Mouse (Mus musculus) liver, postnatal 0 days (tissue): ENCODE results near the gene Nav2. TPM values are rescaled to one million over a fixed set of nuclear protein-coding genes. Genes with fewer than 3 reads are reported as not detected.

Source experiments
- ATAC-seq: fragments of 200-750 bp; cut with Nextera tagmentation; 2 replicates; pipeline ENCODE4 v1.8.0; 2017; ENCODE audit warnings: mild to moderate bottlenecking, moderate library complexity
- DNase-seq: peaks from one replicate; pipeline ENCODE4 v3.0.0-alpha.2; 2016
- H3K27ac ChIP-seq: fragments of 300-500 bp; sonication (generic); 2 replicates; pipeline ENCODE4 v1.5.1; 2014; ENCODE audit warnings: antibody characterized with exemption, moderate library complexity, mild to moderate bottlenecking, low read depth
- H3K27me3 ChIP-seq: fragments of 300-500 bp; sonication (generic); 2 replicates; pipeline ENCODE4 v1.6.1; 2014; ENCODE audit warnings: low read length, control low read depth, mixed read lengths; ENCODE audit not compliant: insufficient read depth
- H3K36me3 ChIP-seq: fragments of 300-500 bp; sonication (generic); replicated peaks from 2 replicates; pipeline ENCODE4 v1.6.1; 2014; ENCODE audit warnings: mild to moderate bottlenecking, control low read depth, low read length, moderate library complexity, mixed read lengths; ENCODE audit not compliant: insufficient read depth
- H3K4me1 ChIP-seq: fragments of 300-500 bp; sonication (generic); 2 replicates; pipeline ENCODE4 v1.6.1; 2014; ENCODE audit warnings: antibody characterized with exemption, mild to moderate bottlenecking, control low read depth; ENCODE audit not compliant: insufficient read depth
- H3K4me2 ChIP-seq: fragments of 300-500 bp; sonication (generic); 2 replicates; pipeline ENCODE4 v1.6.1; 2014; ENCODE audit warnings: low read depth, mild to moderate bottlenecking, low read length, moderate library complexity, mixed read lengths
- H3K4me3 ChIP-seq: fragments of 300-500 bp; sonication (generic); 2 replicates; pipeline ENCODE4 v1.5.1; 2014; ENCODE audit warnings: low read depth, low read length
- H3K9ac ChIP-seq: fragments of 300-500 bp; sonication (generic); replicated peaks from 2 replicates; pipeline ENCODE4 v1.6.1; 2014; ENCODE audit warnings: mild to moderate bottlenecking, moderate library complexity
- H3K9me3 ChIP-seq: fragments of 300-500 bp; sonication (generic); 2 replicates; pipeline ENCODE4 v1.6.1; 2016; ENCODE audit warnings: mild to moderate bottlenecking, control low read depth, low read length, mixed read lengths
- CTCF ChIP-seq: sonication (generic); IDR thresholded peaks from 2 replicates; pipeline ENCODE4 v1.5.1; 2016; ENCODE audit warnings: antibody characterized with exemption, low read depth
- EP300 ChIP-seq: IDR thresholded peaks from 2 replicates; pipeline ENCODE4 v1.6.1; 2016; ENCODE audit warnings: antibody characterized with exemption, low read depth, mild to moderate bottlenecking
- WGBS: fragments of 180-500 bp; shearing (Covaris S2); extraction: QIAGEN DNeasy Blood & Tissue Kit; methylation state at CpG from one replicate; pipeline ENCODE4 v1.1.7; 2014; ENCODE audit not compliant: insufficient replicate concordance; 5-methylcytosine and 5-hydroxymethylcytosine counted together
- polyA plus RNA-seq: library from polyadenylated mRNA; unstranded; fragments of >200 nt; fragmentation: Nextera tagmentation; extraction: Ambion mirVana; gene quantifications from 2 replicates; pipeline ENCODE4 v1.2.1, GENCODE M21; 2015

The Nav2 gene
- polyA plus RNA-seq, 1 experiment from 2014 or later, result 3.3 TPM

GRCm38 (mm10) chr7:49348636-49349035 is 440.1 kb downstream of the Nav2 start:
- TF ChIP-seq CTCF (no peak), EP300 (no peak)
- DNase-seq (no peak), ATAC-seq (no peak)
- 43% methylated on average over 2 of the region's 2 CpGs for WGBS
- Histone ChIP-seq H3K27ac (no peak overlapping the region), H3K9ac (no peak overlapping the region), H3K4me2 (no peak overlapping the region), H3K4me3 (no peak overlapping the region), H3K27me3 (no peaks in the 10 kb centered on the region), H3K36me3 (no peaks in the 10 kb centered on the region), H3K4me1 (peaks cover 11% of the 10 kb centered on the region; the same call in 1 of the 2 replicates), H3K9me3 (no peaks in the 10 kb centered on the region)

GRCm38 (mm10) chr7:49350321-49351007 is 441.9 kb downstream of the Nav2 start:
- WGBS, result 62% methylated on average over 8 of the region's 8 CpGs
- Histone ChIP-seq H3K36me3 (no peaks in the 10 kb centered on the region), H3K27ac (no peak overlapping the region), H3K4me3 (no peak overlapping the region), H3K9ac (no peak overlapping the region), H3K27me3 (no peaks in the 10 kb centered on the region), H3K4me1 (peaks cover 11% of the 10 kb centered on the region; the same call in 1 of the 2 replicates), H3K4me2 (no peak overlapping the region), H3K9me3 (no peaks in the 10 kb centered on the region)
- TF ChIP-seq CTCF (no peak), EP300 (no peak)
- ATAC-seq, result peak; percentile 55
- no peak for DNase-seq

GRCm38 (mm10) chr7:49351596-49352258 is 443.2 kb downstream of the Nav2 start:
- ATAC-seq (peak; percentile 91), DNase-seq (peak; percentile 29)
- 52% methylated on average over 11 of the region's 11 CpGs for whole genome bisulfite sequencing
- Histone ChIP-seq H3K36me3 (no peaks in the 10 kb centered on the region), H3K4me1 (peaks cover 11% of the 10 kb centered on the region; the same call in 1 of the 2 replicates), H3K27ac (no peak overlapping the region), H3K27me3 (no peaks in the 10 kb centered on the region), H3K4me3 (no peak overlapping the region), H3K9me3 (no peaks in the 10 kb centered on the region), H3K9ac (no peak overlapping the region), H3K4me2 (no peak overlapping the region; the same call in 1 of the 2 replicates)
- no peak for TF ChIP-seq CTCF
- TF ChIP-seq EP300, result no peak

- H3K4me1 ChIP-seq, result no peaks in the 10 kb centered on the region
- H3K27me3 ChIP-seq, result no peaks in the 10 kb centered on the region
- H3K4me2 ChIP-seq, result no peak overlapping the region
- no peak overlapping the region for H3K9ac ChIP-seq
- DNase-seq (no peak), ATAC-seq (no peak)
- no peak overlapping the region for H3K27ac ChIP-seq
- H3K9me3 ChIP-seq, result no peaks in the 10 kb centered on the region
- no peak for TF ChIP-seq CTCF
- no peak for TF ChIP-seq EP300
- no peaks in the 10 kb centered on the region for H3K36me3 ChIP-seq
- WGBS, result 76% methylated on average over 18 of the region's 18 CpGs
- H3K4me3 ChIP-seq, result no peak overlapping the region
Observed at GRCm38 (mm10) chr7:49357441-49358165, 449.1 kb downstream of the Nav2 start.

GRCm38 (mm10) chr7:49359120-49359519 is 450.6 kb downstream of the Nav2 start:
- H3K9ac ChIP-seq, result no peak overlapping the region
- no peaks in the 10 kb centered on the region for H3K9me3 ChIP-seq
- no peaks in the 10 kb centered on the region for H3K27me3 ChIP-seq
- 83% methylated on average over 3 of the region's 3 CpGs for WGBS
- no peaks in the 10 kb centered on the region for H3K36me3 ChIP-seq
- TF ChIP-seq EP300, result no peak
- TF ChIP-seq CTCF, result no peak
- no peaks in the 10 kb centered on the region for H3K4me1 ChIP-seq
- DNase-seq (no peak), ATAC-seq (no peak)
- no peak overlapping the region for H3K27ac ChIP-seq
- no peak overlapping the region for H3K4me3 ChIP-seq
- no peak overlapping the region for H3K4me2 ChIP-seq

- H3K4me2 ChIP-seq, result no peak overlapping the region
- no peaks in the 10 kb centered on the region for H3K4me1 ChIP-seq
- H3K9me3 ChIP-seq, result no peaks in the 10 kb centered on the region
- 70% methylated on average over 3 of the region's 3 CpGs for WGBS
- ATAC-seq (no peak), DNase-seq (no peak)
- H3K4me3 ChIP-seq, result no peak overlapping the region
- no peaks in the 10 kb centered on the region for H3K36me3 ChIP-seq
- H3K27ac ChIP-seq, result no peak overlapping the region
- no peaks in the 10 kb centered on the region for H3K27me3 ChIP-seq
- no peak for TF ChIP-seq EP300
- no peak for TF ChIP-seq CTCF
- no peak overlapping the region for H3K9ac ChIP-seq
Observed at GRCm38 (mm10) chr7:49360597-49360996, 452.1 kb downstream of the Nav2 start.
